Mouse (Mus musculus): ENCODE measurements around the gene Serpine2. TPM values are rescaled to one million over a fixed set of nuclear protein-coding genes. Genes with fewer than 3 reads are reported as not detected.

Gene Serpine2
- polyA plus RNA-seq, 1 experiment from 2014 or later = 9.4 TPM

GRCm38 (mm10) chr1:79860411-79861039, 455 bp downstream of the Serpine2 start:
- no peak overlapping the region for H3K4me3 ChIP-seq (ENCODE audit: low read depth, low read length)
- peaks cover 10% of the 10 kb centered on the region for H3K4me1 ChIP-seq (ENCODE audit: insufficient read depth)
- H3K9me3 ChIP-seq (ENCODE audit: low read length) = no peaks in the 10 kb centered on the region
- TF ChIP-seq EP300 (IDR thresholded peaks at IDR 0.05; ENCODE audit: low read depth) (no peak), CTCF (IDR thresholded peaks at IDR 0.05; ENCODE audit: low read depth) (no peak)
- peaks cover 22% of the 10 kb centered on the region for H3K27me3 ChIP-seq (ENCODE audit: insufficient read depth, low read length)
- no peak for DNase-seq
- 46% methylated on average over 12 of the region's 12 CpGs for WGBS (ENCODE audit: insufficient replicate concordance)
- H3K36me3 ChIP-seq (replicated peaks; ENCODE audit: insufficient read depth, low read length) = no peaks in the 10 kb centered on the region
- H3K9ac ChIP-seq (replicated peaks) = no peak overlapping the region
- H3K27ac ChIP-seq (ENCODE audit: low read depth) = no peak overlapping the region
- H3K4me2 ChIP-seq (ENCODE audit: low read depth, low read length) = no peak overlapping the region
- ATAC-seq = no peak

GRCm38 (mm10) chr1:79859975-79860374, 1.0 kb downstream of the Serpine2 start:
- no peak overlapping the region for H3K4me3 ChIP-seq (ENCODE audit: low read depth, low read length)
- no peaks in the 10 kb centered on the region for H3K9me3 ChIP-seq (ENCODE audit: low read length)
- H3K27me3 ChIP-seq (ENCODE audit: insufficient read depth, low read length) = peaks cover 22% of the 10 kb centered on the region
- no peak overlapping the region for H3K27ac ChIP-seq (ENCODE audit: low read depth)
- H3K4me1 ChIP-seq (ENCODE audit: insufficient read depth) = peaks cover 10% of the 10 kb centered on the region
- no peaks in the 10 kb centered on the region for H3K36me3 ChIP-seq (replicated peaks; ENCODE audit: insufficient read depth, low read length)
- WGBS (ENCODE audit: insufficient replicate concordance) = 65% methylated on average over 5 of the region's 5 CpGs
- DNase-seq (no peak), ATAC-seq (no peak)
- H3K4me2 ChIP-seq (ENCODE audit: low read depth, low read length) = no peak overlapping the region
- no peak for TF ChIP-seq EP300 (IDR thresholded peaks at IDR 0.05; ENCODE audit: low read depth)
- no peak overlapping the region for H3K9ac ChIP-seq (replicated peaks)

GRCm38 (mm10) chr1:79859026-79859425, 2.0 kb downstream of the Serpine2 start:
- TF ChIP-seq EP300 (IDR thresholded peaks at IDR 0.05; ENCODE audit: low read depth) (no peak), CTCF (IDR thresholded peaks at IDR 0.05; ENCODE audit: low read depth) (no peak)
- H3K9ac ChIP-seq (replicated peaks) = no peak overlapping the region
- H3K27me3 ChIP-seq (ENCODE audit: insufficient read depth, low read length) = peaks cover 22% of the 10 kb centered on the region
- no peaks in the 10 kb centered on the region for H3K9me3 ChIP-seq (ENCODE audit: low read length)
- H3K4me1 ChIP-seq (ENCODE audit: insufficient read depth) = peaks cover 10% of the 10 kb centered on the region
- H3K27ac ChIP-seq (ENCODE audit: low read depth) = no peak overlapping the region
- no peaks in the 10 kb centered on the region for H3K36me3 ChIP-seq (replicated peaks; ENCODE audit: insufficient read depth, low read length)
- ATAC-seq (no peak), DNase-seq (no peak)
- peak overlapping the region; percentile 55 for H3K4me3 ChIP-seq (ENCODE audit: low read depth, low read length)
- H3K4me2 ChIP-seq (ENCODE audit: low read depth, low read length) = peak overlapping the region; percentile 89
- WGBS (ENCODE audit: insufficient replicate concordance) = 23% methylated on average over 4 of the region's 4 CpGs

- Histone ChIP-seq H3K36me3 (replicated peaks; ENCODE audit: insufficient read depth, low read length) (no peaks in the 10 kb centered on the region), H3K4me1 (ENCODE audit: insufficient read depth) (peaks cover 10% of the 10 kb centered on the region), H3K27me3 (ENCODE audit: insufficient read depth, low read length) (peaks cover 22% of the 10 kb centered on the region), H3K9me3 (ENCODE audit: low read length) (no peaks in the 10 kb centered on the region), H3K9ac (replicated peaks) (peak overlapping the region; percentile 45; the same call in 1 of the 2 replicates), H3K4me3 (ENCODE audit: low read depth, low read length) (peak overlapping the region; percentile 55), H3K27ac (ENCODE audit: low read depth) (no peak overlapping the region), H3K4me2 (ENCODE audit: low read depth, low read length) (peak overlapping the region; percentile 89)
- ATAC-seq (peak; percentile 68), DNase-seq (peak; percentile 36)
- WGBS (ENCODE audit: insufficient replicate concordance) = under 1% methylated on average over 50 of the region's 76 CpGs
- TF ChIP-seq EP300 (IDR thresholded peaks at IDR 0.05; ENCODE audit: low read depth) = no peak
- no peak for TF ChIP-seq CTCF (IDR thresholded peaks at IDR 0.05; ENCODE audit: low read depth)
Measured at GRCm38 (mm10) chr1:79858389-79858994, 2.5 kb downstream of the Serpine2 start.

- Histone ChIP-seq H3K27me3 (ENCODE audit: insufficient read depth, low read length) (peaks cover 22% of the 10 kb centered on the region), H3K27ac (ENCODE audit: low read depth) (no peak overlapping the region)
- peak; percentile 48; the same call in 1 of the 2 replicates for ATAC-seq
Measured at GRCm38 (mm10) chr1:79857681-79858388, 3.1 kb downstream of the Serpine2 start.

GRCm38 (mm10) chr1:79856756-79857155, 4.2 kb downstream of the Serpine2 start:
- Histone ChIP-seq H3K27me3 (ENCODE audit: insufficient read depth, low read length) (peaks cover 22% of the 10 kb centered on the region), H3K4me1 (ENCODE audit: insufficient read depth) (peaks cover 10% of the 10 kb centered on the region), H3K9ac (replicated peaks) (no peak overlapping the region), H3K27ac (ENCODE audit: low read depth) (no peak overlapping the region), H3K36me3 (replicated peaks; ENCODE audit: insufficient read depth, low read length) (no peaks in the 10 kb centered on the region), H3K4me2 (ENCODE audit: low read depth, low read length) (no peak overlapping the region), H3K4me3 (ENCODE audit: low read depth, low read length) (no peak overlapping the region), H3K9me3 (ENCODE audit: low read length) (no peaks in the 10 kb centered on the region)
- DNase-seq = no peak
- no peak for TF ChIP-seq EP300 (IDR thresholded peaks at IDR 0.05; ENCODE audit: low read depth)
- no peak for TF ChIP-seq CTCF (IDR thresholded peaks at IDR 0.05; ENCODE audit: low read depth)
- no peak for ATAC-seq
- WGBS (ENCODE audit: insufficient replicate concordance) = 52% methylated on average over 4 of the region's 4 CpGs

More at GRCm38 (mm10) chr1:79857681-79858388, 3.1 kb downstream of the Serpine2 start:
- H3K9me3 ChIP-seq (ENCODE audit: low read length) = no peaks in the 10 kb centered on the region
- peaks cover 10% of the 10 kb centered on the region for H3K4me1 ChIP-seq (ENCODE audit: insufficient read depth)
- no peaks in the 10 kb centered on the region for H3K36me3 ChIP-seq (replicated peaks; ENCODE audit: insufficient read depth, low read length)
- DNase-seq = peak; percentile 32
- TF ChIP-seq CTCF (IDR thresholded peaks at IDR 0.05; ENCODE audit: low read depth) (no peak), EP300 (IDR thresholded peaks at IDR 0.05; ENCODE audit: low read depth) (no peak)
- H3K4me3 ChIP-seq (ENCODE audit: low read depth, low read length) = peak overlapping the region; percentile 55
- 5% methylated on average over 32 of the region's 32 CpGs for WGBS (ENCODE audit: insufficient replicate concordance)
- H3K4me2 ChIP-seq (ENCODE audit: low read depth, low read length) = peak overlapping the region; percentile 89
- H3K9ac ChIP-seq (replicated peaks) = peak overlapping the region; percentile 45; the same call in 1 of the 2 replicates
